Mouse (Mus musculus) thymus, adult 2 months (tissue): ENCODE results near the gene Stab2.

Experiments
- CTCF ChIP-seq: fragments of 200-500 bp; IDR thresholded peaks from 2 replicates; pipeline ENCODE4 v1.5.1; 2012; ENCODE audit warnings: mild to moderate bottlenecking, control low read depth, low read length, moderate library complexity, borderline replicate concordance; ENCODE audit not compliant: control insufficient read depth, poor library complexity, insufficient read depth; ENCODE audit errors: extremely low read depth
- POLR2A ChIP-seq: fragments of 200-500 bp; IDR thresholded peaks from 2 replicates; pipeline ENCODE4 v1.6.1; 2012; ENCODE audit warnings: mild to moderate bottlenecking, low read length, control low read depth, moderate library complexity; ENCODE audit not compliant: control insufficient read depth, poor library complexity, insufficient read depth; ENCODE audit errors: extremely low read depth

- no peak for TF ChIP-seq CTCF
- TF ChIP-seq POLR2A = no peak
Observed at GRCm38 (mm10) chr10:86947541-86947940, 60.3 kb downstream of the Stab2 start.
